Mouse (Mus musculus): ENCODE measurements around the gene Smarcd1.

DNA sequence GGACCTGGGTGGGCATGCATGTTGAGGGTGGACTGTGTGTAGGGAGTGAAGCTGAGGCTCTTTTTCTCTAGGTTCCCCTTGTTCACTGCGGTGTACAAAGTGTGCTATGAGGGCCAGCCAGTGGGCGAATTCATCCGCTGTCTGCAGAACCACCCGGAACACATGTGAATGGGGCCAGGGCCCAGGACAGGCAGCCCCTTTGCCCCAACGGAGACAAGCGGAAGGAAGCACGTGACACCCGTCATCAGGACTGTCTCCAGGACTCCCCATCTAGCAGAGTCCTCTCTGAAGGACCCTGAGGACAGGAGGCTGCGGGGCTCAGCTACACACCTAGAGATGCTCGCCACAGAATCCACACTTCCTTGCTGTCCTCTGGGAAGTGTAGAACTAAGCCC, 21.2 kb downstream of the Smarcd1 start:
- TF ChIP-seq CTCF (IDR thresholded peaks at IDR 0.05) (no peak), POLR2A (IDR thresholded peaks at IDR 0.05; ENCODE audit: insufficient read depth, low read depth, low read length) (0 out of 2 replicates have a peak, but pooled peaks have one; percentile 27)
